Mouse (Mus musculus): Measurements from ENCODE around the gene Asic2. TPM values are rescaled to one million over a fixed set of nuclear protein-coding genes. Genes with fewer than 3 reads are reported as not detected.

Gene Asic2
- polyA plus RNA-seq, 1 experiment from 2014 or later = not detected

- ATAC-seq (ENCODE audit: low read depth) = no peak
- no peaks in the 10 kb centered on the region for H3K36me3 ChIP-seq (ENCODE audit: control insufficient read depth, insufficient read depth)
- H3K4me1 ChIP-seq (ENCODE audit: control insufficient read depth, low read depth, low read length) = no peaks in the 10 kb centered on the region
- H3K27me3 ChIP-seq (ENCODE audit: control insufficient read depth, insufficient read depth, low read depth, low read length) = no peaks in the 10 kb centered on the region
- no peak overlapping the region for H3K4me2 ChIP-seq (ENCODE audit: low read depth, low read length)
- 22% methylated on average over 3 of the region's 3 CpGs for WGBS (ENCODE audit: insufficient replicate concordance)
- H3K27ac ChIP-seq (ENCODE audit: low read length) = no peak overlapping the region
- no peak overlapping the region for H3K4me3 ChIP-seq (ENCODE audit: low read depth, low read length)
- no peaks in the 10 kb centered on the region for H3K9me3 ChIP-seq (replicated peaks; ENCODE audit: control insufficient read depth, low read length)
- H3K9ac ChIP-seq (ENCODE audit: low read depth, low read length) = no peak overlapping the region
Observed at GRCm38 (mm10) chr11:81481198-81481597, 487.1 kb downstream of the Asic2 start.

- no peak overlapping the region for H3K4me3 ChIP-seq (ENCODE audit: low read depth, low read length)
- no peaks in the 10 kb centered on the region for H3K9me3 ChIP-seq (replicated peaks; ENCODE audit: control insufficient read depth, low read length)
- no peaks in the 10 kb centered on the region for H3K36me3 ChIP-seq (ENCODE audit: control insufficient read depth, insufficient read depth)
- no peak overlapping the region for H3K9ac ChIP-seq (ENCODE audit: low read depth, low read length)
- H3K27me3 ChIP-seq (ENCODE audit: control insufficient read depth, insufficient read depth, low read depth, low read length) = no peaks in the 10 kb centered on the region
- H3K27ac ChIP-seq (ENCODE audit: low read length) = no peak overlapping the region
- H3K4me1 ChIP-seq (ENCODE audit: control insufficient read depth, low read depth, low read length) = no peaks in the 10 kb centered on the region
- no peak overlapping the region for H3K4me2 ChIP-seq (ENCODE audit: low read depth, low read length)
- ATAC-seq (ENCODE audit: low read depth) = no peak
Observed at GRCm38 (mm10) chr11:81476231-81476630, 492.0 kb downstream of the Asic2 start.

- no peak for ATAC-seq (ENCODE audit: low read depth)
- no peaks in the 10 kb centered on the region for H3K4me1 ChIP-seq (ENCODE audit: control insufficient read depth, low read depth, low read length)
- no peak overlapping the region for H3K4me2 ChIP-seq (ENCODE audit: low read depth, low read length)
- H3K27me3 ChIP-seq (ENCODE audit: control insufficient read depth, insufficient read depth, low read depth, low read length) = no peaks in the 10 kb centered on the region
- H3K9me3 ChIP-seq (replicated peaks; ENCODE audit: control insufficient read depth, low read length) = no peaks in the 10 kb centered on the region
- WGBS (ENCODE audit: insufficient replicate concordance) = 52% methylated on average over 2 of the region's 2 CpGs
- no peak overlapping the region for H3K4me3 ChIP-seq (ENCODE audit: low read depth, low read length)
- H3K27ac ChIP-seq (ENCODE audit: low read length) = no peak overlapping the region
- no peak overlapping the region for H3K9ac ChIP-seq (ENCODE audit: low read depth, low read length)
- no peaks in the 10 kb centered on the region for H3K36me3 ChIP-seq (ENCODE audit: control insufficient read depth, insufficient read depth)
Observed at GRCm38 (mm10) chr11:81474121-81474520, 494.1 kb downstream of the Asic2 start.

- H3K36me3 ChIP-seq (ENCODE audit: control insufficient read depth, insufficient read depth) = no peaks in the 10 kb centered on the region
- no peaks in the 10 kb centered on the region for H3K9me3 ChIP-seq (replicated peaks; ENCODE audit: control insufficient read depth, low read length)
- H3K4me1 ChIP-seq (ENCODE audit: control insufficient read depth, low read depth, low read length) = no peaks in the 10 kb centered on the region
- H3K27me3 ChIP-seq (ENCODE audit: control insufficient read depth, insufficient read depth, low read depth, low read length) = no peaks in the 10 kb centered on the region
- H3K4me3 ChIP-seq (ENCODE audit: low read depth, low read length) = no peak overlapping the region
- no peak overlapping the region for H3K27ac ChIP-seq (ENCODE audit: low read length)
- 13% methylated on average over 5 of the region's 5 CpGs for WGBS (ENCODE audit: insufficient replicate concordance)
- ATAC-seq (ENCODE audit: low read depth) = no peak
- H3K4me2 ChIP-seq (ENCODE audit: low read depth, low read length) = no peak overlapping the region
- no peak overlapping the region for H3K9ac ChIP-seq (ENCODE audit: low read depth, low read length)
Observed at GRCm38 (mm10) chr11:81462199-81462598, 506.1 kb downstream of the Asic2 start.

GRCm38 (mm10) chr11:81461748-81462147 is 506.5 kb downstream of the Asic2 start:
- Histone ChIP-seq H3K36me3 (ENCODE audit: control insufficient read depth, insufficient read depth) (no peaks in the 10 kb centered on the region), H3K4me3 (ENCODE audit: low read depth, low read length) (no peak overlapping the region), H3K27me3 (ENCODE audit: control insufficient read depth, insufficient read depth, low read depth, low read length) (no peaks in the 10 kb centered on the region), H3K4me1 (ENCODE audit: control insufficient read depth, low read depth, low read length) (no peaks in the 10 kb centered on the region), H3K4me2 (ENCODE audit: low read depth, low read length) (no peak overlapping the region), H3K27ac (ENCODE audit: low read length) (no peak overlapping the region), H3K9ac (ENCODE audit: low read depth, low read length) (no peak overlapping the region), H3K9me3 (replicated peaks; ENCODE audit: control insufficient read depth, low read length) (no peaks in the 10 kb centered on the region)
- WGBS (ENCODE audit: insufficient replicate concordance) = 34% methylated on average over 4 of the region's 4 CpGs
- ATAC-seq (ENCODE audit: low read depth) = no peak

- WGBS (ENCODE audit: insufficient replicate concordance) = 55% methylated on average over 4 of the region's 4 CpGs
- Histone ChIP-seq H3K27ac (ENCODE audit: low read length) (no peak overlapping the region), H3K4me3 (ENCODE audit: low read depth, low read length) (no peak overlapping the region), H3K9ac (ENCODE audit: low read depth, low read length) (no peak overlapping the region), H3K9me3 (replicated peaks; ENCODE audit: control insufficient read depth, low read length) (no peaks in the 10 kb centered on the region), H3K27me3 (ENCODE audit: control insufficient read depth, insufficient read depth, low read depth, low read length) (no peaks in the 10 kb centered on the region), H3K4me1 (ENCODE audit: control insufficient read depth, low read depth, low read length) (no peaks in the 10 kb centered on the region), H3K4me2 (ENCODE audit: low read depth, low read length) (no peak overlapping the region), H3K36me3 (ENCODE audit: control insufficient read depth, insufficient read depth) (no peaks in the 10 kb centered on the region)
- ATAC-seq (ENCODE audit: low read depth) = no peak
Observed at GRCm38 (mm10) chr11:81454921-81455320, 513.3 kb downstream of the Asic2 start.

GRCm38 (mm10) chr11:81454111-81454510 is 514.1 kb downstream of the Asic2 start:
- H3K9me3 ChIP-seq (replicated peaks; ENCODE audit: control insufficient read depth, low read length) = no peaks in the 10 kb centered on the region
- 48% methylated on average over 1 of the region's 1 CpGs for WGBS (ENCODE audit: insufficient replicate concordance)
- H3K4me2 ChIP-seq (ENCODE audit: low read depth, low read length) = no peak overlapping the region
- H3K4me3 ChIP-seq (ENCODE audit: low read depth, low read length) = no peak overlapping the region
- no peak for ATAC-seq (ENCODE audit: low read depth)
- no peak overlapping the region for H3K9ac ChIP-seq (ENCODE audit: low read depth, low read length)
- no peaks in the 10 kb centered on the region for H3K27me3 ChIP-seq (ENCODE audit: control insufficient read depth, insufficient read depth, low read depth, low read length)
- H3K27ac ChIP-seq (ENCODE audit: low read length) = no peak overlapping the region
- no peaks in the 10 kb centered on the region for H3K4me1 ChIP-seq (ENCODE audit: control insufficient read depth, low read depth, low read length)
- no peaks in the 10 kb centered on the region for H3K36me3 ChIP-seq (ENCODE audit: control insufficient read depth, insufficient read depth)

- 12% methylated on average over 3 of the region's 3 CpGs for WGBS (ENCODE audit: insufficient replicate concordance)
- Histone ChIP-seq H3K36me3 (ENCODE audit: control insufficient read depth, insufficient read depth) (no peaks in the 10 kb centered on the region), H3K4me1 (ENCODE audit: control insufficient read depth, low read depth, low read length) (no peaks in the 10 kb centered on the region), H3K9me3 (replicated peaks; ENCODE audit: control insufficient read depth, low read length) (no peaks in the 10 kb centered on the region), H3K9ac (ENCODE audit: low read depth, low read length) (no peak overlapping the region), H3K27me3 (ENCODE audit: control insufficient read depth, insufficient read depth, low read depth, low read length) (no peaks in the 10 kb centered on the region), H3K4me3 (ENCODE audit: low read depth, low read length) (no peak overlapping the region), H3K4me2 (ENCODE audit: low read depth, low read length) (no peak overlapping the region), H3K27ac (ENCODE audit: low read length) (no peak overlapping the region)
- no peak for ATAC-seq (ENCODE audit: low read depth)
Observed at GRCm38 (mm10) chr11:81449271-81449705, 519.0 kb downstream of the Asic2 start.

- Histone ChIP-seq H3K4me2 (ENCODE audit: low read depth, low read length) (no peak overlapping the region), H3K9me3 (replicated peaks; ENCODE audit: control insufficient read depth, low read length) (no peaks in the 10 kb centered on the region), H3K36me3 (ENCODE audit: control insufficient read depth, insufficient read depth) (no peaks in the 10 kb centered on the region), H3K27ac (ENCODE audit: low read length) (no peak overlapping the region), H3K9ac (ENCODE audit: low read depth, low read length) (no peak overlapping the region), H3K4me3 (ENCODE audit: low read depth, low read length) (no peak overlapping the region), H3K4me1 (ENCODE audit: control insufficient read depth, low read depth, low read length) (no peaks in the 10 kb centered on the region), H3K27me3 (ENCODE audit: control insufficient read depth, insufficient read depth, low read depth, low read length) (no peaks in the 10 kb centered on the region)
- WGBS (ENCODE audit: insufficient replicate concordance) = 28% methylated on average over 1 of the region's 1 CpGs
- ATAC-seq (ENCODE audit: low read depth) = no peak
Observed at GRCm38 (mm10) chr11:81446347-81446746, 521.9 kb downstream of the Asic2 start.

GRCm38 (mm10) chr11:81426857-81427256 is 541.4 kb downstream of the Asic2 start:
- Histone ChIP-seq H3K4me3 (ENCODE audit: low read depth, low read length) (no peak overlapping the region), H3K27ac (ENCODE audit: low read length) (no peak overlapping the region), H3K9ac (ENCODE audit: low read depth, low read length) (no peak overlapping the region), H3K36me3 (ENCODE audit: control insufficient read depth, insufficient read depth) (no peaks in the 10 kb centered on the region), H3K27me3 (ENCODE audit: control insufficient read depth, insufficient read depth, low read depth, low read length) (no peaks in the 10 kb centered on the region), H3K4me1 (ENCODE audit: control insufficient read depth, low read depth, low read length) (no peaks in the 10 kb centered on the region), H3K9me3 (replicated peaks; ENCODE audit: control insufficient read depth, low read length) (no peaks in the 10 kb centered on the region), H3K4me2 (ENCODE audit: low read depth, low read length) (no peak overlapping the region)
- WGBS (ENCODE audit: insufficient replicate concordance) = 64% methylated on average over 14 of the region's 14 CpGs
- no peak for ATAC-seq (ENCODE audit: low read depth)

All from liver, embryonic 16.5 days (tissue).